Mouse (Mus musculus) olfactory bulb, adult 2 months (tissue): ENCODE data around the gene Gm20696. TPM values are rescaled to one million over a fixed set of nuclear protein-coding genes. Genes with fewer than 3 reads are reported as not detected.

Experiments
- H3K27ac ChIP-seq: fragments of 200-500 bp; 2 replicates; pipeline ENCODE4 v1.5.1; 2012; ENCODE audit warnings: low read depth, low read length; ENCODE audit not compliant: insufficient read depth
- H3K4me1 ChIP-seq: fragments of 200-500 bp; 2 replicates; pipeline ENCODE4 v1.6.1; 2012; ENCODE audit warnings: low read length; ENCODE audit not compliant: control insufficient read depth, insufficient read depth
- H3K4me3 ChIP-seq: fragments of 200-500 bp; 2 replicates; pipeline ENCODE4 v1.5.1; 2012; ENCODE audit warnings: mild to moderate bottlenecking, low read depth, low read length, moderate library complexity; ENCODE audit not compliant: insufficient read depth
- CTCF ChIP-seq: fragments of 200-500 bp; IDR thresholded peaks from 2 replicates; pipeline ENCODE4 v1.5.1; 2012; ENCODE audit warnings: low read depth, mild to moderate bottlenecking, low read length, moderate library complexity; ENCODE audit not compliant: insufficient read depth
- POLR2A ChIP-seq: fragments of 200-500 bp; IDR thresholded peaks from 2 replicates; pipeline ENCODE4 v1.6.1; 2012; ENCODE audit warnings: mild to moderate bottlenecking, low read depth, low read length, moderate library complexity; ENCODE audit not compliant: insufficient read depth
- WGBS: fragments of 180-500 bp; shearing (Covaris S2); methylation state at CpG from one replicate; pipeline ENCODE4 v1.1.7; 2018; 5-methylcytosine and 5-hydroxymethylcytosine counted together
- polyA plus RNA-seq: library from polyadenylated mRNA; stranded (reverse); fragments of >200 nt; gene quantifications from 2 replicates; pipeline ENCODE4 v1.2.4, GENCODE M21; 2012; ENCODE audit warnings: low replicate concordance; ENCODE audit not compliant: missing spikeins, insufficient read depth, insufficient read length

Gene Gm20696
- polyA plus RNA-seq, 1 experiment: not detected

- no peak overlapping the region for H3K4me3 ChIP-seq
- no peak for TF ChIP-seq POLR2A
- H3K4me1 ChIP-seq: peaks cover 4% of the 10 kb centered on the region; the same call in 1 of the 2 replicates
- H3K27ac ChIP-seq: no peak overlapping the region
- 85% methylated on average over 4 of the region's 4 CpGs for WGBS
Measured at GRCm38 (mm10) chr6:99340902-99341301, 325.7 kb downstream of the Gm20696 start.

DNA sequence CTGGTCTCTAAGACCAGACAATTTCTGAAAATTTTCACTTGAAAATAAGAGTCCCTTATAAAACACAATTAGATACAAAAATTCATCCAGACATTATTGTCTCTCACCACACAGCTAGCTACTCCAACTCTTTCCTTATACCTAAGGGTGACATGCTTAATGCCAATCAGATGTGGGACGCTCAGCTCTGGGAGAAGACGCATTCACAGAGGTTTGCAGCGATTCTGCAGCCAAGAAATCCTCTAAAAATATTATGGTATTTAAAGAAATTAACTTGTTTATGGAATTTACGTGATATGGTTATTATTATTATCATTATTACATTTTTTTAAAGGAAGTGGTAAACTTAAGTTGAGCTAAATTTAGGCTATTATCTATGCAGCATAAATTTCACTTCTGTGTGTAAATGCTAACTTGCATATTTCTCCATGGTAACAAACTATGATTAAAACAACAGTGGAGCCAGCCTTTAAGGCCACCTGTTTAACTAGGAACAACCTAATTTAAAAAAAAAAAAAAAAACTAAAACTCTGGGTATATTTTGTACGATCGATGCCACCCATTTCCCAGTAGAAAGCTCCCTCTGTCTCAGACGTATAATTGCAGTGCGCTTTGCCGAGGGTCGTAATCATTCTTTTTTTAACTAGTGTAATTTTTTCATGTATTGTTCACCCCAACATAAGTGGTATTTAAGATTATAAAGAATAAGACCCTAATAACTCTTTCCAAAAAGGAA lies 326.4 kb downstream of the Gm20696 start:
- WGBS: 60% methylated on average over 10 of the region's 10 CpGs
- H3K27ac ChIP-seq: no peak overlapping the region
- TF ChIP-seq POLR2A (no peak), CTCF (no peak)
- no peak overlapping the region for H3K4me3 ChIP-seq
- peaks cover 4% of the 10 kb centered on the region; the same call in 1 of the 2 replicates for H3K4me1 ChIP-seq

- H3K4me1 ChIP-seq: peaks cover 4% of the 10 kb centered on the region; the same call in 1 of the 2 replicates
- 80% methylated on average over 5 of the region's 5 CpGs for WGBS
- TF ChIP-seq CTCF: no peak
- no peak for TF ChIP-seq POLR2A
- no peak overlapping the region for H3K4me3 ChIP-seq
- H3K27ac ChIP-seq: no peak overlapping the region
Measured at GRCm38 (mm10) chr6:99339343-99339620, 327.3 kb downstream of the Gm20696 start.

GRCm38 (mm10) chr6:99338593-99339342 lies 327.8 kb downstream of the Gm20696 start:
- Histone ChIP-seq H3K4me1 (peaks cover 4% of the 10 kb centered on the region; the same call in 1 of the 2 replicates), H3K27ac (no peak overlapping the region), H3K4me3 (no peak overlapping the region)
- no peak for TF ChIP-seq CTCF
- WGBS: 87% methylated on average over 9 of the region's 9 CpGs

GRCm38 (mm10) chr6:99338174-99338573 lies 328.4 kb downstream of the Gm20696 start:
- TF ChIP-seq CTCF: no peak
- no peak for TF ChIP-seq POLR2A
- H3K27ac ChIP-seq: no peak overlapping the region
- peaks cover 4% of the 10 kb centered on the region; the same call in 1 of the 2 replicates for H3K4me1 ChIP-seq
- H3K4me3 ChIP-seq: no peak overlapping the region
- WGBS: 70% methylated on average over 3 of the region's 3 CpGs

DNA sequence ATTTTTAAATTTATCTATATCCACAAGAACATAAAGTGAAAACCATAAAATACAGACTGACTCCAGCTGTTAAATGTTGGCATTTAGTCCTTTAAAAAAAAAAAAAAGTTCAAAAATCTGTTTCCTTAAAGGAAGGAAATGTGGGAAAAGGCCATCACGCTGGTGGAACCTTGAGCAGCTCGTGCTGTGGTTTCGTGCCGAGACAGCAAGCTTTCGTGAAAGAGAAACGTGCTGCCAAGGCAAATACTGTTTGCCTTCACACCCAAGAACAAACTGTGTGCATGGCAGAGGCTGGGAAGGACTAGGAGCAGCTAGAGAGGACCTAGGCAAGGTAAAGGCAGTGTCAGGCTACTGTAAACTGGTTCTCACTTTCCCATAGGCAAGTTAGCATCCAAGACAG lies 329.0 kb downstream of the Gm20696 start:
- WGBS: 85% methylated on average over 6 of the region's 6 CpGs
- no peak for TF ChIP-seq CTCF
- no peak for TF ChIP-seq POLR2A
- Histone ChIP-seq H3K27ac (no peak overlapping the region), H3K4me1 (peaks cover 4% of the 10 kb centered on the region; the same call in 1 of the 2 replicates), H3K4me3 (no peak overlapping the region)

DNA sequence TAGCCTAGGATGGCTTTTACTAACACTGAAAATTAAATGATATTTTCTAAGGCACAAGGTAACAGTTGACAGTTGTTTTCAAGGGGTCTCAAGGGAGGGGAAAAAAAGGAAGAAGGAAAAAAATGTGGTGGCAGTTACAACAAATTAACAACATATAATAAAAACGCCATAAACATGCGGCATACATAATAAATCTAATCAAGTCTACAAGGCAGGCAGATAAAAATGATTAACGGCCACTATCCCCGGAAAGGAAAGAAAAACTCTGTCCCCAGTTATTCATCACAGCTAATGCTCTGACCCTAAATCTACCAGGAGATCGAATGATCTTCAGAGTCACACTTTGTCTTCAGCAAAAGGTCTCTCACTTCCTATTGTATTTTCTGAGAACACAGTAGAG lies 330.4 kb downstream of the Gm20696 start:
- no peak overlapping the region for H3K4me3 ChIP-seq
- H3K4me1 ChIP-seq: peaks cover 4% of the 10 kb centered on the region; the same call in 1 of the 2 replicates
- WGBS: 90% methylated on average over 5 of the region's 5 CpGs
- TF ChIP-seq CTCF (no peak), POLR2A (no peak)
- H3K27ac ChIP-seq: no peak overlapping the region

GRCm38 (mm10) chr6:99335174-99335830 lies 331.3 kb downstream of the Gm20696 start:
- Histone ChIP-seq H3K4me3 (no peak overlapping the region), H3K27ac (no peak overlapping the region), H3K4me1 (peaks cover 4% of the 10 kb centered on the region; the same call in 1 of the 2 replicates)
- 83% methylated on average over 13 of the region's 13 CpGs for WGBS
- TF ChIP-seq CTCF (no peak), POLR2A (no peak)

DNA sequence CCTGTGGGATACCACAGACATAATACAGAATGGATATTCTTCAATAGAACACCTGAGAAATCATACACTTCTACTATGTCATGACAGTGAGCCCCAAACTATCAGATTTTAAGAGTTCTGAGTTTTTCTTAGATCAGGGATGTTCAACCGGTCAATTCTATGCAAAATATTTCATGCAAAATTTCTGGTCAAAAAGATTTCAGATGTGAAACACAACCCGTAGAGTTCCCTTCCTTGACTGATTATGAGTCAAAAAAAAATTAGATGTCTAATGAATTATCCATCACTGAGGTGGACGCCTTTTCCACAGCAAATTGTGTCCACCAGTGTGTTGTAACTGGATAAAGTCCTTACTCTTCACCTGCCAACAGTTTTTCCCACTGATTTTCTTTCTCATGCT lies 332.3 kb downstream of the Gm20696 start:
- Histone ChIP-seq H3K4me1 (peaks cover 4% of the 10 kb centered on the region; the same call in 1 of the 2 replicates), H3K4me3 (no peak overlapping the region), H3K27ac (no peak overlapping the region)
- WGBS: over 99% methylated on average over 3 of the region's 3 CpGs
- TF ChIP-seq CTCF: no peak
- no peak for TF ChIP-seq POLR2A
